Mouse (Mus musculus): ENCODE data around the gene Nt5c3.

Nt5c3 gene

DNA sequence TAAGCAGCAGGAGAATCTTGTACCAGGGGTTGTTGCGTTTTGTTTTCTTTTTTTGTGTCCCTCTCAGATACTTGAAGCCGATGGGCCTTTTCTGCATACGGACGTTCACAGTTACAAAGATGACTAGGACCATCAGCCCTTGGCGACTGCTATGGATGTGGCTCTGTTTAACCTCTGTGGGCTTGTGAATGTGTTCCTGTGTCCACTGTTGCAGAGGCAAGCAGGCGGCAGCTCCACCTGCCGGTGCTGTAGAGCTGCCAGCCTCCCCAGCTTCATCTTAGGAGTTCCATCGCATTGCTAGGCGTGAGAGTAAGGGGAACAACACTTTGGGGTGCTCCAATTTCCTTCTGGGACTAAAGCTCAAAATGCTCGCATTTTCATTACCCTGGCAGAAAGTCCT lies 88.2 kb downstream of the Nt5c3 start:
- no peak for DNase-seq (ENCODE audit: low spot score)

DNA sequence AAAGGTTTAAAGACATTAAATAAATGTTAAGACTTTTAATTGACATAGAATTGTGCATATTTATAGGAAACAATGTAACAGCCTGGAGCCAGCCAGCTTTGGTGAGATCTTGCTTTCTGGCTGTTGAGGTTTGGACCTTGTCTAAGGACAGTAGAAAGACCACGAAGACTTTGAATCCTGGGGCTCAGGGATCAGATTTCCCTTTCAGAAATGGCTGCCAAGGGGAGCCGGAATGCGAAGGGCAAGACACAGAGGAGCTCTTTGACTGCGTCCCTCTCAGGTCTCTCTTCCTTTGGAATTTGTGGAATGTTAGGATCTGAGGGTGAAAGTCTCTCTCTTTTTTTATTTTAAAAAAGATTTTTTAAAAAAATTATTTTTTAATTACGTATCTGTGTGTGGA lies 89.0 kb downstream of the Nt5c3 start:
- DNase-seq (ENCODE audit: low spot score): no peak

DNA sequence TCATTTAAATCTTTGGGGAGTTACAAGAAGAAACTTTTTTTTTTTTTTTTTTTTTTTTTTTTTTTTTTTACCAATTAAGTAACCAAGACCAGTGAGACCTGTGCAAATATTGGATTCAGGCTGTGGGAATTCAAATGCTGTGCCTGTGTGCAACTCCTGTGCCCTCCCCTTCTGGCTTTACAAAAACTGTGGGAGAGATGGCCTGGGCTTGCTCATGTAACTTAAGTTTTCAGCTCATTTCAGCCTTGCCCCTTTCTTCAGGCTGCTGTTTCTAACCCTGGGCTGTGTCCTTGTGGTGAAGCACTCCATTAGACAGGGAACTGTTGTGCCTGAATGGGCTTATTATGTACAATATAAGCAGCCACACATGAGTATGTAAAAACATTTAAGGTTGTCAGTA lies 90.9 kb downstream of the Nt5c3 start:
- DNase-seq (ENCODE audit: low spot score): peak; percentile 7

DNA sequence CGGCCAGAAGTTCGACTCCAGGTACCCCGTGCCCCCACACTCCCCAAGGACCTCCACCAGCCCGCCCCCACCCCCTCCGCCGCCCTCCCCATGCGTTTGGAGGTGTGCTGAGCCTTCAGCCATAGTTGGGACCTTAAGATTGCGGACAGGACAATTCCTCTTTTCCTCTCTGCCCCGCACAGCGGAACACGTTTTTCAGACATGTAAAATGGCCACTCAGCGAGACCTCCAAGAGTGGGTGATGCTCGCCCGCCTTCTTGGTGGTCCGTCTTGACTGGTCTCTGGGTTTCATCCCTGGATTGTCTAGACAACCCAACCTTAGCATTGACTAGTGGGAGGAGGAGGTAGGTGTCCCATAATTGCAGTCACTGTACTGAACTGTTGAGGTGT lies 91.3 kb downstream of the Nt5c3 start:
- peak; percentile 66 for DNase-seq (ENCODE audit: low spot score)

All from embryo, embryonic 10 days (tissue).